Mouse (Mus musculus) gonadal fat pad, adult 2 months (tissue): ENCODE measurements around the gene Runx2. TPM values are rescaled to one million over a fixed set of nuclear protein-coding genes. Genes with fewer than 3 reads are reported as not detected.

Source experiments
- DNase-seq: peaks from one replicate; pipeline ENCODE4 v3.0.0-alpha.2; 2012; ENCODE audit warnings: low read depth
- polyA plus RNA-seq: library from polyadenylated mRNA; depleted of rRNA; stranded (reverse); fragments of >200 nt; gene quantifications from 2 replicates; pipeline ENCODE4 v1.2.3, GENCODE M21; 2012; rRNA removed

The Runx2 gene
- polyA plus RNA-seq: 10.5 and 16.5 TPM in 2 replicates

- no peak for DNase-seq
Observed at GRCm38 (mm10) chr17:44814508-44815175, at the start of gene Runx2. Gene Runx2, minus strand, starts transcription at chr17:44814797.

GRCm38 (mm10) chr17:44863165-44863564 is 48.6 kb upstream of the Runx2 start:
- no peak for DNase-seq

GRCm38 (mm10) chr17:44842184-44842583 is 27.6 kb upstream of the Runx2 start:
- no peak for DNase-seq

- DNase-seq: no peak
Observed at GRCm38 (mm10) chr17:44831201-44831600, 16.6 kb upstream of the Runx2 start.

GRCm38 (mm10) chr17:44829587-44829986 is 15.0 kb upstream of the Runx2 start:
- DNase-seq: no peak

- no peak for DNase-seq
Observed at GRCm38 (mm10) chr17:44827964-44828363, 13.4 kb upstream of the Runx2 start.

- no peak for DNase-seq
Observed at GRCm38 (mm10) chr17:44827124-44827523, 12.5 kb upstream of the Runx2 start.

GRCm38 (mm10) chr17:44821940-44822339 is 7.3 kb upstream of the Runx2 start:
- no peak for DNase-seq

- DNase-seq: no peak
Observed at GRCm38 (mm10) chr17:44819816-44820215, 5.2 kb upstream of the Runx2 start.

- DNase-seq: no peak
Observed at GRCm38 (mm10) chr17:44818825-44819224, 4.2 kb upstream of the Runx2 start.

- no peak for DNase-seq
Observed at GRCm38 (mm10) chr17:44807031-44807430, 7.6 kb downstream of the Runx2 start.

GRCm38 (mm10) chr17:44797331-44797730 is 17.3 kb downstream of the Runx2 start:
- DNase-seq: no peak

GRCm38 (mm10) chr17:44792218-44792917 is 22.2 kb downstream of the Runx2 start:
- no peak for DNase-seq

- DNase-seq: no peak
Observed at GRCm38 (mm10) chr17:44788982-44789747, 25.4 kb downstream of the Runx2 start.

GRCm38 (mm10) chr17:44783143-44783542 is 31.5 kb downstream of the Runx2 start:
- no peak for DNase-seq

- DNase-seq: no peak
Observed at GRCm38 (mm10) chr17:44782366-44782765, 32.2 kb downstream of the Runx2 start.

GRCm38 (mm10) chr17:44780353-44780752 is 34.2 kb downstream of the Runx2 start:
- DNase-seq: no peak

GRCm38 (mm10) chr17:44778141-44778540 is 36.5 kb downstream of the Runx2 start:
- no peak for DNase-seq

GRCm38 (mm10) chr17:44777337-44777804 is 37.2 kb downstream of the Runx2 start:
- DNase-seq: no peak

- DNase-seq: no peak
Observed at GRCm38 (mm10) chr17:44776738-44777270, 37.8 kb downstream of the Runx2 start, which contains the start of gene Supt3. Gene Supt3, plus strand, starts transcription at chr17:44777152.

- DNase-seq: no peak
Observed at GRCm38 (mm10) chr17:44772576-44772975, 42.0 kb downstream of the Runx2 start.

GRCm38 (mm10) chr17:44770871-44771270 is 43.7 kb downstream of the Runx2 start:
- no peak for DNase-seq
